Mouse (Mus musculus): Measurements from ENCODE around the gene Timm8b. TPM values are rescaled to one million over a fixed set of nuclear protein-coding genes. Genes with fewer than 3 reads are reported as not detected.

Gene Timm8b
- total RNA-seq, 2 experiments from 2014 or later: 211 to 231 TPM

DNA sequence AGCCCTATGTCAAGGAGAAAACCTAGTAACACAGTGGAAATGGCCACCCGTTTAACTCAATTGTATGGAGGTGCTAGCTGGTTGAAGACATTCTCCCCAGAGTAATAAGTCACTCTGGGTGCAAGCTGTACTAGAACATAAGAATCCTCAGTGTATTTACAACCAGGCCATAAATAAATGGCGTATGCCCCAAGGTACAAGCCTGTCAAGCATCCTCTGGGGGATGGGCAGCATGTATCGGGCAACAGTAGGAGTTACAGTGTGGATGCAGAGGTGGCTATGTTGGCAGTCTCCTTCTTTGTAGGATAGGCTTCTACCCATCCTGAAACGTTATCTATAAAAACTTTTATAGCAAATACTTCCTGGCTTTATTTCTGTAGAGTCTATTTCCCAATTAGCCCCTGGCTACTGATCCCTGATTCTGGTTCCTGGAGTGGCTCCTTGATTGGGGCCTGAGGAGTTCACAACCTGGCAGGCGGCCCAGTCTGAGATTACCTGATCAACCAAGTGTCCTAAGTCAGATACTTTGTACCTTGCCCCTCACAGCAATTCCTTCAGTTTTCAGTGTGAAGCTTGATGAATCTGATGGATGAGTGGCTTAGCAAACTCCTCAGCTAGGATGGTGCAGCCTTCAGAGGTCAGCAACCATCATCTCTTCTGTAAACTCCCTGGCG lies 18.4 kb upstream of the Timm8b start:
- Histone ChIP-seq H3K27ac (no peak overlapping the region), H3K4me3 (no peak overlapping the region)
- intact Hi-C loops (cut with DNase I): no loop called here
- TF ChIP-seq CTCF (IDR thresholded peaks at IDR 0.05): no peak
- no peak for DNase-seq

DNA sequence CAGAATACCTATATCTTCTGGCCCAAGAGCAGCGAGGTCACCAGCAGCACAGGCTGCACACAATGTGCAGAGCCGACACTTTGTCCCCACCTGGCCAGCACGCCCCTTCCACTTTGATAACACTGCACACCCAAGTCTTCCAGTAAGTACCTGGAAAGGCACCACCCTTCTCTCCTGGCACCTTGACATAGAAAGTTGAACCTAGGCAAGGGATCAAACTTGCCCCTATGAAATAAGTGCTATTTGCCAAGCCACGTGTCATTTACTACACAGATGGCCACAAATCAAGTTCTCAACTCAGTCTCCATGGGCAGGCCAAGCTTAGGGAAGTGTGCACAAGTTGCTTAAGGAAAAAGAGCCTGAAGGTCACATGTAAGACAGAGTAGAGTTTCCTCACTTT lies 16.8 kb upstream of the Timm8b start:
- intact Hi-C loops (cut with DNase I): no loop called here
- TF ChIP-seq CTCF (IDR thresholded peaks at IDR 0.05): no peak
- DNase-seq: no peak
- H3K4me3 ChIP-seq: no peak overlapping the region
- H3K27ac ChIP-seq: no peak overlapping the region

DNA sequence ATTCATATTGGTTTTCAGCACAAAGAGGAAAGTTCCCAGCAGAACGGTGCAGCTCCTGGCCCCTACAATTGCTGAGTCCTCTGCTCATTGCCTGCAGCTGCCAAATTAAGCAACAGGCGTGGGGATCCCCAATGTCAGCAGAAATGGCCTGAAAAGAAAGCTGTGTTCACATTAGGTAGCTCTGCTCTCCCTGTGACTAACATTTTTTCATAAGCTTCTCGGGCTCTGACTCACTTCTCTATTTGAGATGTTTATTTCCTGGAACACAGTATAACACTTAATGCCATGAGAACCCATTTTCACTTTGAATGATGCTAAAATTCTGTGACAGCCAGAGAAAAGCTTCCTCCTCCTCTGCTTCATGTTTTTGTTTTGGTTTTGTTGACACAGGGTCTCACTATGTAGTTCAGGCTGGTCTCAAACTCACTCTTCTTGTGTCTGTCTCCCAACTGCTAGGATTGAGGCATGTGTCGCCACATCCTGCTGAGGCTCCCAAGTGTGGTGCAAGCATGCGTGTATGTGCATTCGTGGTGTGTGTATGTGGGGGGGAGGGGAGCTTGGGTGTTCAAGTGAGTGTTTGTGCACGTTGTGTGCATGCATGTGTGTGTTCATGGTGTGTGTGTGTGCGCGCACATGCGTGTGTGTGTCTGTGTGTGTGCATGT lies 12.7 kb upstream of the Timm8b start:
- DNase-seq: peak; percentile 42
- intact Hi-C loops (cut with DNase I): loop anchor here (10.0 kb wide), 1 partner anchor 146 kb away; no protein-coding TSS in a partner anchor
- TF ChIP-seq CTCF (IDR thresholded peaks at IDR 0.05): no peak
- Histone ChIP-seq H3K4me3 (no peak overlapping the region), H3K27ac (no peak overlapping the region)

DNA sequence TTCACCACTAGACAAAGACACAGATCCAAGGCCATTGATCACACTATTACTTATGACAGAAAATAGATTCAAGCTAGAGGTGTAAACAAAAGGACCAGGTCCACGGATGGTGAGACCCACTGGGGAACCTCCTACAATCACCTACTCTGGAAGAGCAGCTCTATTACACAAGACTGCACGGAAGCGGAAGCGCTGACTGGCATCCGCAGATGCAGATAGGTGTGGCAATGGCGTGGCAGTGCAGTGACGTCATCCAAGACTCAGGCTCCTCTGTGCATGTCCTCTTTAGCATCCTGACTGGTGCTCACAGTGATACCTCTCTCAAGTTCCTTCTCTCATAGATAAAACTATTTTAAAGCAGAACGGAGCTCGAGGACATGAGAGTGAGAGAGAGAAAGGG lies 10.8 kb upstream of the Timm8b start:
- Histone ChIP-seq H3K27ac (no peak overlapping the region), H3K4me3 (no peak overlapping the region)
- intact Hi-C loops (cut with DNase I): loop anchor here (10.0 kb wide), 1 partner anchor 148 kb away; no protein-coding TSS in a partner anchor
- DNase-seq: no peak
- no peak for TF ChIP-seq CTCF (IDR thresholded peaks at IDR 0.05)

DNA sequence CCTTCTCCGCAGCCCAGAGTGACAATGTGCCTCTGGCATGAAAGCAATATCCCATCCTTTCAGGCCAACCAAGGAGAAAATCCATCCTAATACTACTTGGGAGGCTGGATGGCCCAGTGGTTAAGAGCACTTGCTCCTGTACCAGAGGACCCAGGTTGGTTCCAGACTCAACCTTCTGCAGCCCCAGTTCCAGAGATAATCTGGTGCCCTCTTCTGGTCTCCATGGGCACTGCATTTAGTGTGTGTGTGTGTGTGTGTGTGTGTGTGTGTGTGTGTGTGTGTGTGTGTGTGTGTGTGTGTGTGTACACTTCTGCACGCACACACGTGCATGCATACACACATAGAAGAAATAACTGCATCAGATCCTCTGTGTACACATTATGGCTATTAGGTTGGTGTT lies 10.2 kb upstream of the Timm8b start:
- TF ChIP-seq CTCF (IDR thresholded peaks at IDR 0.05): peak; percentile 47
- no peak for DNase-seq
- Histone ChIP-seq H3K4me3 (no peak overlapping the region), H3K27ac (no peak overlapping the region)
- intact Hi-C loops (cut with DNase I): loop anchor here (10.0 kb wide), 1 partner anchor 149 kb away; no protein-coding TSS in a partner anchor

DNA sequence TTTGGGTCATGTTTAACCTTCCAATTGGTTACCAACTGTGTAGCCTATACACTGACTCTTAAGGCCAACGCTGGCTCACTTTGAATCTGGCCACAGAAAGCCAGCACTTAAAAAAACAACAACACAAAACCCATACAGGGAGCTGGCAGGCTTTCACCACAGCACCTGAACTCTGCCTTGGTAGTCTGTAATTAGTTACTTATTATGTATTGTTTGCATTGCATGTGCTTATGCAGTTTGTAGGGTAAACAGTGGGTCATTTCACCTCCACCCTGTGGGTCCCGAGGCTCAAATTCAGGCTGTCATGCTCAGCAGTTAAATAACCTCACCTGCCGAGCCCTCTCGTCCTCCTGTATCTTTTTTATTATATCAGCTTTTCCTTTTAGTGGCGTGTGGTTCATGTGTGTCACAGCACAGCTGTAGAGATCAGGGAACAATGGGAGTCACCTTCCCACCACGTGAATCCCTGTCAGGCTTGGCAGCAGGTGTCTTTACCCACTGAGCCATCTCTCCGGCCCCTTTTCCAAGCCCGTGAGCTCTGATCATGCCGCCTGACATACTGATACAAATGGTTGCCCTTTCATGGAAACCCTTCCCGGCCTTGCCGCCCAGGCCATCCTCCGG lies 8.8 kb upstream of the Timm8b start:
- no peak overlapping the region for H3K27ac ChIP-seq
- no peak for DNase-seq
- TF ChIP-seq CTCF (IDR thresholded peaks at IDR 0.05): no peak
- no peak overlapping the region for H3K4me3 ChIP-seq
- intact Hi-C loops (cut with DNase I): loop anchor here (10.0 kb wide), 1 partner anchor 150 kb away; no protein-coding TSS in a partner anchor

DNA sequence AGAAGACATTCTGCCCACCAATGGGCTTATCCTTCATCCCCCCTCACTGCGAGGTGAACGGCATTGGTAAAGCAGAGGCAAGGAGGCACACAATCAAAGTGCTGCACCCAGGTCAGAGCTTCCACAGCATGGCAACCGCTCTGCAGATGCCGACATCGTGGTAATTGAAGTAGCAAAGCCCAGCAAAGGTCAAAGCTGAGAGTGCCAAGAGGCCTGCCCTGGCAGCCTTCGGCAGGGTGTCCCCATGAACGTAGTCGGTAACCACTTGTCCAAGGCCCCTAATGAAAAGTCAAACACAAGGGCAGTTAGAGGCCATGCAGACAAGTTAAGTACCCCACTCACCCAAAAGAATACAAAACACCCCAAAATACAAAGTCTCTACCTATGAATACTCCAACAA lies 6.7 kb upstream of the Timm8b start:
- intact Hi-C loops (cut with DNase I): loop anchor here (10.0 kb wide), 1 partner anchor 152 kb away; no protein-coding TSS in a partner anchor

DNA sequence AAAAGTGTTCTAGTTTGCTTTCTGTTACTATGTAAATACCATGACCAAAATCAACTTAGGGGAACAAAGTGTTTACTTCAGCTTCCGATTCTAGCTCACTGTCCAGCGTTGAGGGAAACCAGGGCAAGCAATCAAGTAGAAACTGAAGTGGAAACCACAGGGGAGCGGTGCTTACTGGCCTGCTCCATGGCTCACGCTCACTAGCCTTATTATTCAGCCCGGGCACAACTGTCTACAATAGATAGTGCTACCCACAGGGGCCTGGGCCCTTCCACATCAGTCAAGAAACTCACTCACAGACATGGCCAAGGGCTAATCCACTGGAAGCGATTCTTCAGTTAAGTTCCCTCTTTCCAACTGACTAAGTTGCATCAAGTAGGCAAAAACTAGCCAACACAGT lies 2.2 kb upstream of the Timm8b start:
- Histone ChIP-seq H3K27ac (peak overlapping the region; percentile 98), H3K4me3 (peak overlapping the region; percentile 77)
- intact Hi-C loops (cut with DNase I): no loop called here
- no peak for DNase-seq
- TF ChIP-seq CTCF (IDR thresholded peaks at IDR 0.05): no peak

More for the DNA sequence above, 6.7 kb upstream of the Timm8b start:
- peak overlapping the region; percentile 83 for H3K27ac ChIP-seq
- DNase-seq: peak; percentile 81
- H3K4me3 ChIP-seq: peak overlapping the region; percentile 11; the same call in 1 of the 2 replicates
- TF ChIP-seq CTCF (IDR thresholded peaks at IDR 0.05): no peak

DNA sequence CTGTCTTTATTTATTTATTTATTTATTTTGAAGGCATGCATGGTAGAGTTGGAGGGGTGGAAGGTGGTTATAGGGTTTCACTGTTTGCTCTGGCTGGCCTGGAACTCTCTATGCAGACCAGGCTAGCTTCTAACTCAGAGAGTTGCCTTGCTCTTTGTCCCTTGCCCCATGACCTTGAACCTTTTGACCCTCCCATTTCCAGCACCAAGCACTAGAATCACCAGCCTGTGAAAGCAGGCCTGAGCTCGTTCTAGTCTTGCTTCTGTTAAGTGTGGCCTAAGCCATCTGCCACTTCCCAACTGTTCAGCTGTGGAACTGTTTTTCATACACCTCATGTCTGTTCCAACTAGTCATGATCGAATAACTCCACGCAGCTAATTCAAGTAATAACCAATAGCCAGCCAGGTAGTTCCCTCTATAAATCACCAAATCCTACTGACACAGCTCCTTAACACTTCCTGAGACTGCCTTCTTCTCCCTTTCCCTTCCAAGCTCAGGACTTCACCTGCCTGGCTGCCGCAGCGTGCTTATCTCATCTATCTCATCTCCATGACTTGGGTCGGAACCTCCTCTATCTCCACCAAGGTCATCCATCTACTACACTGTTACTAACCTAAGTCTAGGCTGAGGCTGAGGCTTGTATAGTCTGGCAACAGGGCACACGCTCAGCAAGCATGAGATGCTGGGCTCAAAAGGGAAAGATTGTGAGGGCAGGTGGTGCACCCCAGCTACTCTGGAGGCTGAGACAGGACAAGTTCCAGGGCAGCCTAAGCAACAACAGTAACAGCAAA lies 1.5 kb upstream of the Timm8b start:
- no peak for DNase-seq
- Histone ChIP-seq H3K27ac (peak overlapping the region; percentile 98), H3K4me3 (peak overlapping the region; percentile 77)
- intact Hi-C loops (cut with DNase I): no loop called here
- no peak for TF ChIP-seq CTCF (IDR thresholded peaks at IDR 0.05)

DNA sequence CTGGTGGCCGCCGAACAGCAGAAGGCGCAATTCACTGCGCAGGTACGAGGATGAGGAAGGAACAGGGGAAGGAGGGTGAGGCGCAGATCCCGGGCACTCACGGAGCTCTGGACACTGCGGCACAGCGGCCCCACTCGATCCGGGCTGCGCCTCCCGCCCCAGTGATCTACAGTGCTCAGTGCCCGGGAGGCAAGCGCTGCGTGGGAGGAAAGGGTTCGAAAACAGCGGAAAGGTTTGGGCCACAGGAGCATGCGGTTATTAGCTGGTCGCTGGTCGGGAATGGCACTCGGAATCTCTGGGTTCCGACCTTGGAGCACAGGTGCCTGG lies 251 bp downstream of the Timm8b start:
- no peak for DNase-seq
- H3K4me3 ChIP-seq: peak overlapping the region; percentile 77
- peak overlapping the region; percentile 98 for H3K27ac ChIP-seq
- TF ChIP-seq CTCF (IDR thresholded peaks at IDR 0.05): peak; percentile 28; the same call in 1 of the 2 replicates
- intact Hi-C loops (cut with DNase I): no loop called here

DNA sequence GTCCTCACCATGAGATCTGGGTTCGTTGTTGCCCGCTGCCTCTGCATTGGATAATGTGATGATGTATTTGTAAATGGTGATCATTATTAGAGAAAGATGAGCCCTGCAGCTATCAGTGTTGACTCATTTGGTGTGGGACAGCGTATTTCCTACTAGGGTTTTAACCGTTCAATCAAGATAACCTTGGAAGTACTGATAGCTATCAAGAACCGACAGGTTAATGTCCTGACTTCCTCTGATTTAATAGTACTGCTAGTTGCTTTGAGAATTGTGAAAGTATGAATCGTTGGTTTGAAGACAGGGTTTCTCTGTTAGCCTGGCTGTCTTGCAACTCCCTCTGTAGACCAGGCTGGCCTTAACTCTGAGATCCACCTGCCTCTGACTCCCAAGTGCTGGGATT lies 628 bp downstream of the Timm8b start:
- TF ChIP-seq CTCF (IDR thresholded peaks at IDR 0.05): no peak
- DNase-seq: no peak
- H3K27ac ChIP-seq: peak overlapping the region; percentile 98
- peak overlapping the region; percentile 77 for H3K4me3 ChIP-seq
- intact Hi-C loops (cut with DNase I): no loop called here

DNA sequence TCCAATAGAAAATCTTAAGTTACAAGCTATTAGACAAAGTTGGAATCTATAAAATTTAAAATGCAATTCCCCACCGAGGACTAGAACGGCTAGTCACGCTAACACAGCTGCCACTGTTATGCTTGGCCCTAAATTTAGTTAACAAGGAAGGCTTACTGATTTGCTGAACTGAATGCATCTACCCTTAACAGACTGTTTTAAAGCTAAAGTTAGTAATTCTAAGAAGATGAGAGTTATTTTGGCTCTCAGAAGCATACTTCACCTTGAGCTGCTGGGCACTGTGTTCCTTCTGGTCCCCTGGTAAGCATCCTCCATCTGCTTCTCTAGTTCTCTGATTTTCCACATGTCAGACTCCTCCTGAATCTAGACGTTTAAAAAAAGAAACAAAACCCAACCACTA lies 8.4 kb downstream of the Timm8b start:
- no peak overlapping the region for H3K27ac ChIP-seq
- no peak for TF ChIP-seq CTCF (IDR thresholded peaks at IDR 0.05)
- DNase-seq: no peak

More for the DNA sequence above, 8.4 kb downstream of the Timm8b start:
- intact Hi-C loops (cut with DNase I): no loop called here
- H3K4me3 ChIP-seq: no peak overlapping the region
